Mouse (Mus musculus): ENCODE results near the gene Rps12-ps3. TPM values are rescaled to one million over a fixed set of nuclear protein-coding genes. Genes with fewer than 3 reads are reported as not detected.

Rps12-ps3 gene
- polyA plus RNA-seq, 1 experiment from 2014 or later: 14.1 TPM

DNA sequence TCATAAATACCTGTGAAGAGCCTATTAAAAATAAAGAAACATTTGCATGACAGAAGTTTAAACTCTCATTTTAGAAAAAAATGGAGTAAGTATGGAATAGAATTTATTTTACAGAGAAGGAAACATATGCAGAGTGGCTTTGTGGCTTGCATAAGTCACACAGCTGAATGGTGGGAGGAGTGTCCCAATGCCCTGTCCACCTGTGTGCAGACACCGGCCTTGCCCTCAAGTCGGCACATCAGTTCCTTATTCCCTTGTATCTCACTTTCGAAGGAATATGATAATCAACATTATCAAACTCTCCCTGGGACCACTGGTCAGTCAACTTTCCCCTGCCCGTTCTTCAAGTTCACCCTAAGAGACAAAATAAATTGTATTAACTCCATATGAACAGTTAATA lies 35.8 kb downstream of the Rps12-ps3 start:
- no peak overlapping the region for H3K4me3 ChIP-seq (ENCODE audit: low read depth, low read length)
- no peak for ATAC-seq (ENCODE audit: low read depth)
- H3K4me2 ChIP-seq (ENCODE audit: low read depth, low read length): no peak overlapping the region
- H3K27me3 ChIP-seq (ENCODE audit: control insufficient read depth, insufficient read depth, low read depth, low read length): no peaks in the 10 kb centered on the region
- H3K27ac ChIP-seq (ENCODE audit: low read length): no peak overlapping the region
- H3K36me3 ChIP-seq (ENCODE audit: control insufficient read depth, insufficient read depth): no peaks in the 10 kb centered on the region
- 63% methylated on average over 4 of the region's 4 CpGs for WGBS (ENCODE audit: insufficient replicate concordance)
- no peak overlapping the region for H3K9ac ChIP-seq (ENCODE audit: low read depth, low read length)
- H3K9me3 ChIP-seq (replicated peaks; ENCODE audit: control insufficient read depth, low read length): no peaks in the 10 kb centered on the region
- H3K4me1 ChIP-seq (ENCODE audit: control insufficient read depth, low read depth, low read length): peaks cover 74% of the 10 kb centered on the region

DNA sequence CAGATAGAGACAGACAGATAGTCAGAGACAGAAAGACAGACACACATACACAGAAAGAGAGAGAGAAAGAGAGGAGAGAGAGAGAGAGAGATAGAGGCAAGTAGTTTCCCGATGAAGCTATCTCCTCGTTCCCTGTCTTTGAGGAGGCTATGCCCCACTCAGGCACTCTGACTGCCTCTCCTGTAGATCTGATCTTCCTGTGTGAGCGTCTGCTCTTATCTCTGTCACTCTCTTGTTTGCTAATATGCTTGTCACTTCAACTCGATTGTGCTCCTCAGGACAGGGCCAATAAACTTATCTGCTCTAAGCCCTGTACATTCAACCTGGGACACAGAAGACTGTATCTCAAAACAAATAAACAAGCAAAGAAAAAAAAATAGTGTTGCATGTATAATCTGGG lies 37.1 kb downstream of the Rps12-ps3 start:
- H3K4me3 ChIP-seq (ENCODE audit: low read depth, low read length): no peak overlapping the region
- no peaks in the 10 kb centered on the region for H3K9me3 ChIP-seq (replicated peaks; ENCODE audit: control insufficient read depth, low read length)
- H3K9ac ChIP-seq (ENCODE audit: low read depth, low read length): no peak overlapping the region; the same call in 1 of the 2 replicates
- peak; percentile 56 for ATAC-seq (ENCODE audit: low read depth)
- WGBS (ENCODE audit: insufficient replicate concordance): 12% methylated on average over 4 of the region's 4 CpGs
- H3K4me1 ChIP-seq (ENCODE audit: control insufficient read depth, low read depth, low read length): peaks cover 81% of the 10 kb centered on the region
- H3K27ac ChIP-seq (ENCODE audit: low read length): peak overlapping the region; percentile 93
- H3K4me2 ChIP-seq (ENCODE audit: low read depth, low read length): peak overlapping the region; percentile 52
- H3K36me3 ChIP-seq (ENCODE audit: control insufficient read depth, insufficient read depth): no peaks in the 10 kb centered on the region
- H3K27me3 ChIP-seq (ENCODE audit: control insufficient read depth, insufficient read depth, low read depth, low read length): no peaks in the 10 kb centered on the region

DNA sequence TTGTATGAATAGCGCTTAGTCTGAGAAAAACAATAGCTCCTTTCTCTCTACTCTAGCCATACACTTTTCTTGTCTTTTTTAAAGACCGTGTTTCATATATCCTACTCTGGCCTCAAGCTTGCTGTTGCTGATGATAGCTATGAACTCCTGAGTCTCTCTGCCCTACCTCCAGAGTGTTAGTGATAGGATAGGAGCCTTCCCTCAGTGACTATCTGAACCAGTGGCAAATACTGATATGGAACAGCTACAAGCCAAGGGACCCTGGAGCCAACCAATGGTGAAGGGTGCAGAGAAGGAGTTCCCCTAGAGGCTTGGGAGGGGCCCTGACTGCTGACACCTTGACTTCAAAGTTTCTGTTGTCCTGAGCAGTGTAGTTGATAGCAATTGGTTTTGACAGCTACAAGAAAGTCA lies 38.4 kb downstream of the Rps12-ps3 start:
- Histone ChIP-seq H3K9me3 (replicated peaks; ENCODE audit: control insufficient read depth, low read length) (no peaks in the 10 kb centered on the region), H3K27me3 (ENCODE audit: control insufficient read depth, insufficient read depth, low read depth, low read length) (no peaks in the 10 kb centered on the region), H3K9ac (ENCODE audit: low read depth, low read length) (peak overlapping the region; percentile 44), H3K36me3 (ENCODE audit: control insufficient read depth, insufficient read depth) (no peaks in the 10 kb centered on the region), H3K4me2 (ENCODE audit: low read depth, low read length) (peak overlapping the region; percentile 52), H3K27ac (ENCODE audit: low read length) (peak overlapping the region; percentile 93), H3K4me1 (ENCODE audit: control insufficient read depth, low read depth, low read length) (peaks cover 72% of the 10 kb centered on the region), H3K4me3 (ENCODE audit: low read depth, low read length) (peak overlapping the region; percentile 15; the same call in 1 of the 2 replicates)
- peak; percentile 97 for ATAC-seq (ENCODE audit: low read depth)
- 47% methylated on average over 2 of the region's 2 CpGs for WGBS (ENCODE audit: insufficient replicate concordance)

DNA sequence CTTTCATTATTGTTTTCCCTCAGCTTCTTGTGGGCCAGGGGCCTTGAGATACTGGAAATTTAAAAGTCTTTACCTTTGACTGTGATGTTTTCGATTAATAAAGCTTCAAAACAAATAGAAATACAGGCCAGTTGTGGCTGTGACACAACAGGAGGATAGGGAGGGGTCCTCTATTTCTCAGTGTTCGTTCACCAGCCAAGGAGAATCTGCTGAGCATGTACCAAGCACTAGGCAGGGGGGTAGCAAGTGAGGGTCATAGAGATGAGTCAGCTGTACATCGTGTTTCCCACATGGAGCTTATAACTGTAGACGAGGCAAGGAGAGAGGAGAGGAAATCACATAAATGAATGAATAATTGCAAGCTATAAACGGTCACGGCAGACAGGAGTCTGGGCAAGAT lies 40.6 kb downstream of the Rps12-ps3 start:
- Histone ChIP-seq H3K27me3 (ENCODE audit: control insufficient read depth, insufficient read depth, low read depth, low read length) (no peaks in the 10 kb centered on the region), H3K27ac (ENCODE audit: low read length) (no peak overlapping the region), H3K9ac (ENCODE audit: low read depth, low read length) (no peak overlapping the region), H3K4me2 (ENCODE audit: low read depth, low read length) (no peak overlapping the region), H3K36me3 (ENCODE audit: control insufficient read depth, insufficient read depth) (no peaks in the 10 kb centered on the region), H3K4me1 (ENCODE audit: control insufficient read depth, low read depth, low read length) (peaks cover 55% of the 10 kb centered on the region), H3K4me3 (ENCODE audit: low read depth, low read length) (no peak overlapping the region), H3K9me3 (replicated peaks; ENCODE audit: control insufficient read depth, low read length) (no peaks in the 10 kb centered on the region)
- 66% methylated on average over 6 of the region's 6 CpGs for WGBS (ENCODE audit: insufficient replicate concordance)
- no peak for ATAC-seq (ENCODE audit: low read depth)

DNA sequence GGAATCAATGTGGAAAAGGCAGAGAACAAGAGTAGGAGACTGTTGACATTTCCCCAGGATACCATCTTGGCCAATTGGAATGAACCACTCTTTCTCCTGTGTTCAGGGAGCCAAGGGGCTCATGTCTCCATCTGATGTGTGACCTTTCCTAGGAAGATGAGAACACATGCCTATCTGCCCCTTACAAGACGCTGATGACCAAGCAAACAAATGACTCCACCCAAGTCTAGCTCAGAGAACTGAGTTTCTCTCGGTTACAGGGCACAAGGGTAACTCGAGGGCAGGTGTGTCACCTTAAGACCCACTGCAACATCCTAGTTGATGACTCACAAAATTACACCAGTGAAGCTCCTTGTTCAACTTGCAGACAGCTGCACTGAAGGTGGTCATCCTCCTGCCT lies 41.6 kb downstream of the Rps12-ps3 start:
- Histone ChIP-seq H3K4me3 (ENCODE audit: low read depth, low read length) (no peak overlapping the region), H3K4me2 (ENCODE audit: low read depth, low read length) (peak overlapping the region; percentile 18), H3K27ac (ENCODE audit: low read length) (peak overlapping the region; percentile 13; the same call in 1 of the 2 replicates), H3K27me3 (ENCODE audit: control insufficient read depth, insufficient read depth, low read depth, low read length) (no peaks in the 10 kb centered on the region), H3K4me1 (ENCODE audit: control insufficient read depth, low read depth, low read length) (peaks cover 50% of the 10 kb centered on the region), H3K9me3 (replicated peaks; ENCODE audit: control insufficient read depth, low read length) (no peaks in the 10 kb centered on the region), H3K9ac (ENCODE audit: low read depth, low read length) (no peak overlapping the region), H3K36me3 (ENCODE audit: control insufficient read depth, insufficient read depth) (no peaks in the 10 kb centered on the region)
- 27% methylated on average over 3 of the region's 3 CpGs for WGBS (ENCODE audit: insufficient replicate concordance)
- ATAC-seq (ENCODE audit: low read depth): peak; percentile 13; the same call in 1 of the 2 replicates

DNA sequence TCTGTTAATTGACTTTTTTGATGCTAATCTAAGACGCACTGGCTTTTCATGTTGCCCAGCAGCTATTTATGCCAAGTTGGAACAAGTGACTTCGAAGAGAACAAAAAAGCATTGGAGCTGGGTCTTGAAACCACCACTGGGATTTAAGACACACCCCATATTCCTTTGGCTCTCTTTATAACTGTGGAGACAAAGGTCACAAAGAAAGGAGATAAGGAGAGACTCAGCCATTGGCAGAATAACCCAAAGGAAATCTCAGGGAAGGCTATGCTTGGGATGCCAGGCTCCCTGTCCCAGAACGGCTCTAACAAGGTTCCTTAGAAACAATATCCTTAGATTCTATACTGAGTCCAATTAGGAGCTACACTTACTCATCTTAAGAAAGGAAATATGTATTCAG lies 44.6 kb downstream of the Rps12-ps3 start:
- H3K27me3 ChIP-seq (ENCODE audit: control insufficient read depth, insufficient read depth, low read depth, low read length): no peaks in the 10 kb centered on the region
- no peak overlapping the region for H3K27ac ChIP-seq (ENCODE audit: low read length)
- H3K4me3 ChIP-seq (ENCODE audit: low read depth, low read length): no peak overlapping the region
- H3K4me1 ChIP-seq (ENCODE audit: control insufficient read depth, low read depth, low read length): peaks cover 23% of the 10 kb centered on the region
- H3K9me3 ChIP-seq (replicated peaks; ENCODE audit: control insufficient read depth, low read length): no peaks in the 10 kb centered on the region
- 70% methylated on average over 3 of the region's 3 CpGs for WGBS (ENCODE audit: insufficient replicate concordance)
- H3K4me2 ChIP-seq (ENCODE audit: low read depth, low read length): no peak overlapping the region
- H3K9ac ChIP-seq (ENCODE audit: low read depth, low read length): no peak overlapping the region
- no peak for ATAC-seq (ENCODE audit: low read depth)
- H3K36me3 ChIP-seq (ENCODE audit: control insufficient read depth, insufficient read depth): no peaks in the 10 kb centered on the region

DNA sequence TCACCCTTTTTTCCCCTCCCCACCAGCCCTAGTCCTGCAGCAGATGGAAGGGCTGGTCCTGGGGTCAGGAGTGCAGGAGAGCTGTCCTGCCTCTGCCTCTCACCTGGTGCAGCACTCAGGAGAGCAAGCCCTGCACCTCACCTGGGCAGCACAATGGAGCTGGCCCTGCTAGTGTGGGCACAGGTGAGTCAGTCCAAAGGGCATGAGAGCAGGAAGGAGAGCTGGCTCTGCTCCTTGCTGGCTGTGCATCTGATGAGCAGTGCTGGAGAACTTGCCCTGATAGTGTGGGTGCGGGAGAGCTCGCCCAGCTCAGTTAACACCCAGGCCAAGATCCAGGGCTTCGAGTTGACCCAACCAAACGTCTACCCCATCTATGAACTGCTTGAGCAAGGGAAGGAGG lies 45.8 kb downstream of the Rps12-ps3 start:
- 54% methylated on average over 4 of the region's 4 CpGs for WGBS (ENCODE audit: insufficient replicate concordance)

DNA sequence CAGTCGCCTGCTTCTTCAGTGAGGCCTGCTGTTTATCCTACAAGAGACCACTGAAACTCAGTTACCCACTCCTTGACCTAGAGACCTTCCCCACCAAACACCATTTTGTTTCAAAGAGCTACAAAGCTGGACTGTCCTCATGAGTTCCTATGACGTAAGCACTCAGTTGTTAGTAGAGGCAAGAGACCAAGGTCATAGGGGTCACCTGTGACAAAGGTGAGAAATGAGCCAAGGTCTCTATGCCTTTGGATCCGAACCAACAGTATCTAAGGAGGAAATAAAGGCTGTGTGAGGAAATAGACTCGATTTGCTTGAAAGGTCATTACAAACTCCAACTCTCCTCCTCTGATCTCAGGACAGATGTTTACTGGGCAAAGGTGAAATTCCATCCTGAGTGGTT lies 48.9 kb downstream of the Rps12-ps3 start:
- Histone ChIP-seq H3K9me3 (replicated peaks; ENCODE audit: control insufficient read depth, low read length) (no peaks in the 10 kb centered on the region), H3K9ac (ENCODE audit: low read depth, low read length) (no peak overlapping the region), H3K27me3 (ENCODE audit: control insufficient read depth, insufficient read depth, low read depth, low read length) (no peaks in the 10 kb centered on the region), H3K4me2 (ENCODE audit: low read depth, low read length) (no peak overlapping the region), H3K4me1 (ENCODE audit: control insufficient read depth, low read depth, low read length) (no peaks in the 10 kb centered on the region; the same call in 1 of the 2 replicates), H3K27ac (ENCODE audit: low read length) (no peak overlapping the region), H3K36me3 (ENCODE audit: control insufficient read depth, insufficient read depth) (no peaks in the 10 kb centered on the region), H3K4me3 (ENCODE audit: low read depth, low read length) (no peak overlapping the region)
- WGBS (ENCODE audit: insufficient replicate concordance): 53% methylated on average over 4 of the region's 4 CpGs
- ATAC-seq (ENCODE audit: low read depth): no peak

More for the DNA sequence above, 45.8 kb downstream of the Rps12-ps3 start:
- Histone ChIP-seq H3K36me3 (ENCODE audit: control insufficient read depth, insufficient read depth) (no peaks in the 10 kb centered on the region), H3K27me3 (ENCODE audit: control insufficient read depth, insufficient read depth, low read depth, low read length) (no peaks in the 10 kb centered on the region), H3K27ac (ENCODE audit: low read length) (no peak overlapping the region), H3K9me3 (replicated peaks; ENCODE audit: control insufficient read depth, low read length) (no peaks in the 10 kb centered on the region), H3K4me1 (ENCODE audit: control insufficient read depth, low read depth, low read length) (peaks cover 14% of the 10 kb centered on the region), H3K4me2 (ENCODE audit: low read depth, low read length) (no peak overlapping the region), H3K4me3 (ENCODE audit: low read depth, low read length) (no peak overlapping the region), H3K9ac (ENCODE audit: low read depth, low read length) (no peak overlapping the region)
- no peak for ATAC-seq (ENCODE audit: low read depth)
